22 mouse cellular contexts compared by ENCODE assay signal in the genomic region with DNA sequence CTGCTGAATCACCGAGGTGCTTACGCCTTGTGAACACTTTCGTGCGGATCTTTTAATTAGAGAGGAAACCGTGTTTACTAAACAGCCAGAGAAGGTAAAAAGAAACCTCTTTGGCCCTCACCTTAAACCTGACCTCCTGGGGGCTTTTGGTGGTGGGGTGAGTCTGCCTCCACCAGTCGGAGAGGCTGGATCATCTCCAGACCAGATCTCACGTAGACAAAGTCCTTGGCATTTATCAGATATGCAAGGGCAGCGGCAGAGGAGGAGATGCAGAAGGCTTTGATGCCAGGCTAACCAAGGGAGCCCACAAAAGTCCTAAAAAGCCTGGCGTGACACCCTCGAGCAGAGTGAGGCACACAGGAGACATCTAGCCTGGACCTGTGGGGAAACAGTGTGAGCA.
DNase-seq lines count a peak whose midpoint lies in the region; ATAC-seq lines count a peak whose summit lies in the region.
"Had no signal": no experiment of that assay in that cellular context is flagged by ENCODE, and none has a peak within 500 bp of the region (broad histone marks: within the 10 kb centered on the region; RNA-seq: fewer than 3 reads in every experiment).

No protein-coding gene starts in this region.

- no peaks in the 10 kb centered on the region for H3K9me3 ChIP-seq in heart, embryonic 13.5 days
- no peaks in the 10 kb centered on the region for H3K9me3 ChIP-seq in forebrain, embryonic 11.5 days (ENCODE audit: control insufficient read depth, low read length)
- H3K9me3 ChIP-seq: embryonic facial prominence, embryonic 12.5 days; forebrain, embryonic 12.5 days; hindbrain, embryonic 12.5 days had no signal

- no peak overlapping the region for H3K4me2 ChIP-seq in heart, embryonic 13.5 days
- no peak overlapping the region for H3K4me2 ChIP-seq in forebrain, embryonic 11.5 days (ENCODE audit: low read depth, low read length, severe bottlenecking)
- H3K4me2 ChIP-seq: embryonic facial prominence, embryonic 12.5 days; forebrain, embryonic 12.5 days; heart, embryonic 11.5 days; hindbrain, embryonic 12.5 days had no signal

- no peak for ATAC-seq in heart, embryonic 13.5 days (ENCODE audit: extremely low read depth, insufficient number of reproducible peaks, low FRiP score, low TSS enrichment)
- no peak for ATAC-seq in forebrain, embryonic 11.5 days (replicated peaks; ENCODE audit: low FRiP score)
- ATAC-seq: activated CD4-positive, CD25-positive, alpha-beta regulatory T cell, adult 4 months; forebrain, embryonic 16.5 days; hindbrain, embryonic 16.5 days; inflammation-experienced regulatory T-cells, adult 6 months; intestine, postnatal 0 days; Patski had no signal

- H3K9ac ChIP-seq in heart, embryonic 13.5 days, result peak overlapping the region; percentile 34; the same call in 1 of the 2 replicates
- H3K9ac ChIP-seq in forebrain, embryonic 11.5 days (ENCODE audit: low read length), result no peak overlapping the region
- H3K9ac ChIP-seq: embryonic facial prominence, embryonic 12.5 days; forebrain, embryonic 12.5 days; hindbrain, embryonic 12.5 days had no signal

- no peak for DNase-seq in heart, postnatal 10 days
- DNase-seq in adrenal gland, adult 8-10 months, result peak; percentile 86
- DNase-seq in adrenal gland, postnatal 36 days, result peak; percentile 74 to 77
- no peak for DNase-seq in left cerebral cortex, adult 9 months (ENCODE audit: low spot score in 2 of 2)
- no peak for DNase-seq in forebrain, embryonic 11.5 days (ENCODE audit: low spot score)
- DNase-seq: cerebellum, adult 18-20 months; cerebellum, postnatal 14 days; embryo, embryonic 11 days; gastrocnemius, postnatal 10 days; heart, adult 18-20 months; heart, postnatal 4 days had no signal

- H3K4me3 ChIP-seq in heart, embryonic 13.5 days, result no peak overlapping the region
- no peak overlapping the region for H3K4me3 ChIP-seq in forebrain, embryonic 11.5 days (ENCODE audit: low read depth, low read length)
- H3K4me3 ChIP-seq: embryonic facial prominence, embryonic 12.5 days; forebrain, embryonic 12.5 days; hindbrain, embryonic 12.5 days had no signal

- WGBS in heart, embryonic 13.5 days, result 51% methylated on average over 10 of the region's 10 CpGs
- 57% methylated on average over 10 of the region's 10 CpGs for WGBS in forebrain, embryonic 11.5 days

- intact Hi-C loops in heart, postnatal 10 days (cut with DNase I), result loop anchor here (5.0 kb wide), 2 partner anchors 77 to 177 kb away; a partner anchor contains a TSS

- peaks cover 14% of the 10 kb centered on the region for H3K4me1 ChIP-seq in heart, embryonic 13.5 days
- no peaks in the 10 kb centered on the region for H3K4me1 ChIP-seq in forebrain, embryonic 11.5 days (replicated peaks; ENCODE audit: control insufficient read depth, insufficient read depth, low read length)
- H3K4me1 ChIP-seq: forebrain, embryonic 12.5 days had no signal

- no peaks in the 10 kb centered on the region for H3K36me3 ChIP-seq in heart, embryonic 13.5 days
- no peaks in the 10 kb centered on the region for H3K36me3 ChIP-seq in forebrain, embryonic 11.5 days (ENCODE audit: control insufficient read depth, insufficient read depth, low read length)
- H3K36me3 ChIP-seq: embryonic facial prominence, embryonic 12.5 days; forebrain, embryonic 12.5 days; hindbrain, embryonic 12.5 days had no signal

- no peak overlapping the region for H3K27ac ChIP-seq in heart, embryonic 13.5 days (replicated peaks)
- H3K27ac ChIP-seq in forebrain, embryonic 11.5 days (ENCODE audit: low read depth, low read length), result no peak overlapping the region
- H3K27ac ChIP-seq: embryonic facial prominence, embryonic 12.5 days; forebrain, embryonic 12.5 days; hindbrain, embryonic 12.5 days had no signal

- peaks cover 20% of the 10 kb centered on the region; the same call in 1 of the 2 replicates for H3K27me3 ChIP-seq in heart, embryonic 13.5 days (replicated peaks)
- H3K27me3 ChIP-seq in forebrain, embryonic 11.5 days (ENCODE audit: control insufficient read depth, insufficient read depth, low read length), result no peaks in the 10 kb centered on the region
- H3K27me3 ChIP-seq: forebrain, embryonic 12.5 days; hindbrain, embryonic 12.5 days; Patski had no signal

Comparison
In these comparisons a context has a peak if more than half of its experiments do, and no peak if none do; other contexts are left out.
1. DNase-seq: peak in adrenal gland, adult 8-10 months (single experiment) and adrenal gland, postnatal 36 days (2 of 2); none in heart, postnatal 10 days (0 of 2), left cerebral cortex, adult 9 months (0 of 2) and forebrain, embryonic 11.5 days (single experiment).